Mouse (Mus musculus) hindbrain, embryonic 14.5 days (tissue): ENCODE data around the gene Gtf3c2. TPM values are rescaled to one million over a fixed set of nuclear protein-coding genes. Genes with fewer than 3 reads are reported as not detected.

Experiments
- ATAC-seq: fragments of 200-750 bp; cut with Nextera tagmentation; 2 replicates; pipeline ENCODE4 v1.8.0; 2017; ENCODE audit warnings: moderate number of reproducible peaks, mild to moderate bottlenecking, moderate TSS enrichment, moderate library complexity; ENCODE audit not compliant: low FRiP score
- DNase-seq: peaks from one replicate; pipeline ENCODE4 v3.0.0-alpha.2; 2015; ENCODE audit warnings: low spot score
- H3K27ac ChIP-seq: fragments of 300-500 bp; sonication (generic); 2 replicates; pipeline ENCODE4 v1.5.1; 2014; ENCODE audit warnings: mild to moderate bottlenecking, moderate library complexity
- H3K27me3 ChIP-seq: fragments of 300-500 bp; sonication (generic); 2 replicates; pipeline ENCODE4 v1.6.1; 2014; ENCODE audit warnings: mild to moderate bottlenecking, low read length, mixed read lengths; ENCODE audit not compliant: control insufficient read depth, insufficient read depth
- H3K36me3 ChIP-seq: fragments of 300-500 bp; sonication (generic); replicated peaks from 2 replicates; pipeline ENCODE4 v1.6.1; 2014; ENCODE audit not compliant: control insufficient read depth, insufficient read depth
- H3K4me1 ChIP-seq: fragments of 300-500 bp; sonication (generic); replicated peaks from 2 replicates; pipeline ENCODE4 v1.6.1; 2014; ENCODE audit warnings: antibody characterized with exemption, low read length, mixed read lengths; ENCODE audit not compliant: control insufficient read depth, insufficient read depth
- H3K4me2 ChIP-seq: fragments of 300-500 bp; sonication (generic); replicated peaks from 2 replicates; pipeline ENCODE4 v1.6.1; 2014; ENCODE audit warnings: mild to moderate bottlenecking, moderate library complexity
- H3K4me3 ChIP-seq: fragments of 300-500 bp; sonication (generic); replicated peaks from 2 replicates; pipeline ENCODE4 v1.5.1; 2014; ENCODE audit warnings: mild to moderate bottlenecking, low read length
- H3K9ac ChIP-seq: fragments of 300-500 bp; sonication (generic); 2 replicates; pipeline ENCODE4 v1.6.1; 2014
- H3K9me3 ChIP-seq: fragments of 300-500 bp; sonication (generic); 2 replicates; pipeline ENCODE4 v1.6.1; 2016; ENCODE audit warnings: low read length; ENCODE audit not compliant: control insufficient read depth
- WGBS: fragments of 180-500 bp; shearing (Covaris S2); extraction: QIAGEN DNeasy Blood & Tissue Kit; methylation state at CpG from one replicate; pipeline ENCODE4 v1.1.7; 2014; 5-methylcytosine and 5-hydroxymethylcytosine counted together
- polyA plus RNA-seq: library from polyadenylated mRNA; unstranded; fragments of >200 nt; fragmentation: Nextera tagmentation; extraction: Ambion mirVana; gene quantifications from 2 replicates; pipeline ENCODE4 v1.2.1, GENCODE M21; 2014

The Gtf3c2 gene
- polyA plus RNA-seq, 1 experiment from 2014 or later: 53.0 TPM

GRCm38 (mm10) chr5:31136730-31137424, 43.1 kb downstream of the Gtf3c2 start:
- 0 out of 2 replicates have a peak, but pooled peaks cover 10% of the 10 kb centered on the region for H3K36me3 ChIP-seq
- no peaks in the 10 kb centered on the region for H3K9me3 ChIP-seq
- no peak overlapping the region for H3K9ac ChIP-seq
- no peak for ATAC-seq
- under 1% methylated on average over 33 of the region's 33 CpGs for WGBS
- H3K4me3 ChIP-seq: peak overlapping the region; percentile 28
- no peak overlapping the region for H3K27ac ChIP-seq
- DNase-seq: no peak
- H3K4me1 ChIP-seq: no peaks in the 10 kb centered on the region; the same call in none of the 2 replicates
- H3K4me2 ChIP-seq: peak overlapping the region; percentile 59
- H3K27me3 ChIP-seq: peaks cover 67% of the 10 kb centered on the region

GRCm38 (mm10) chr5:31126050-31126449, 53.9 kb downstream of the Gtf3c2 start:
- Histone ChIP-seq H3K9ac (no peak overlapping the region), H3K36me3 (no peaks in the 10 kb centered on the region), H3K4me1 (no peaks in the 10 kb centered on the region), H3K4me3 (no peak overlapping the region), H3K4me2 (no peak overlapping the region), H3K27ac (no peak overlapping the region), H3K27me3 (no peaks in the 10 kb centered on the region; the same call in 1 of the 2 replicates), H3K9me3 (no peaks in the 10 kb centered on the region)
- DNase-seq (no peak), ATAC-seq (no peak)
- WGBS: 38% methylated on average over 5 of the region's 5 CpGs

GRCm38 (mm10) chr5:31123481-31123880, 56.5 kb downstream of the Gtf3c2 start:
- Histone ChIP-seq H3K4me2 (no peak overlapping the region), H3K4me1 (no peaks in the 10 kb centered on the region), H3K36me3 (no peaks in the 10 kb centered on the region), H3K9me3 (no peaks in the 10 kb centered on the region), H3K4me3 (no peak overlapping the region), H3K9ac (no peak overlapping the region), H3K27ac (no peak overlapping the region), H3K27me3 (no peaks in the 10 kb centered on the region)
- DNase-seq (no peak), ATAC-seq (no peak)
- 41% methylated on average over 2 of the region's 2 CpGs for WGBS

GRCm38 (mm10) chr5:31121111-31121510, 58.8 kb downstream of the Gtf3c2 start:
- Histone ChIP-seq H3K4me1 (no peaks in the 10 kb centered on the region), H3K4me3 (no peak overlapping the region), H3K4me2 (no peak overlapping the region), H3K9ac (no peak overlapping the region), H3K36me3 (no peaks in the 10 kb centered on the region), H3K9me3 (no peaks in the 10 kb centered on the region), H3K27ac (no peak overlapping the region), H3K27me3 (no peaks in the 10 kb centered on the region)
- WGBS: 89% methylated on average over 8 of the region's 8 CpGs
- ATAC-seq: no peak
- no peak for DNase-seq

GRCm38 (mm10) chr5:31116912-31117311, 63.0 kb downstream of the Gtf3c2 start:
- WGBS: 31% methylated on average over 10 of the region's 10 CpGs
- no peak overlapping the region for H3K27ac ChIP-seq
- H3K4me3 ChIP-seq: no peak overlapping the region
- no peak for ATAC-seq
- H3K27me3 ChIP-seq: no peaks in the 10 kb centered on the region
- no peak overlapping the region for H3K9ac ChIP-seq
- no peak overlapping the region for H3K4me2 ChIP-seq
- DNase-seq: no peak
- no peaks in the 10 kb centered on the region for H3K36me3 ChIP-seq
- no peaks in the 10 kb centered on the region for H3K9me3 ChIP-seq
- H3K4me1 ChIP-seq: no peaks in the 10 kb centered on the region

GRCm38 (mm10) chr5:31116354-31116753, 63.6 kb downstream of the Gtf3c2 start, which contains the start of gene Trim54:
Gene Trim54 (plus strand): TSS chr5:31116712.
- ATAC-seq: no peak
- H3K9me3 ChIP-seq: no peaks in the 10 kb centered on the region
- no peaks in the 10 kb centered on the region for H3K36me3 ChIP-seq
- no peak for DNase-seq
- H3K4me3 ChIP-seq: no peak within 1 kb of the TSS
- H3K4me1 ChIP-seq: no peaks in the 10 kb centered on the region
- no peak within 1 kb of the TSS for H3K27ac ChIP-seq
- no peak within 1 kb of the TSS for H3K4me2 ChIP-seq
- WGBS: 57% methylated on average over 3 of the region's 3 CpGs
- no peak within 1 kb of the TSS for H3K9ac ChIP-seq
- H3K27me3 ChIP-seq: no peaks in the 10 kb centered on the region

- no peak overlapping the region for H3K4me2 ChIP-seq
- ATAC-seq (no peak), DNase-seq (no peak)
- H3K4me3 ChIP-seq: no peak overlapping the region
- 36% methylated on average over 7 of the region's 7 CpGs for WGBS
- no peaks in the 10 kb centered on the region for H3K4me1 ChIP-seq
- H3K36me3 ChIP-seq: no peaks in the 10 kb centered on the region
- no peak overlapping the region for H3K27ac ChIP-seq
- H3K27me3 ChIP-seq: no peaks in the 10 kb centered on the region
- no peak overlapping the region for H3K9ac ChIP-seq
- no peaks in the 10 kb centered on the region for H3K9me3 ChIP-seq
These were observed 69.2 kb downstream of the Gtf3c2 start for GRCm38 (mm10) chr5:31110781-31111180.

- Histone ChIP-seq H3K4me2 (no peak within 1 kb of the TSS), H3K27ac (no peak within 1 kb of the TSS), H3K36me3 (no peaks in the 10 kb centered on the region), H3K9me3 (no peaks in the 10 kb centered on the region), H3K4me1 (no peaks in the 10 kb centered on the region), H3K27me3 (no peaks in the 10 kb centered on the region), H3K9ac (no peak within 1 kb of the TSS), H3K4me3 (no peak within 1 kb of the TSS)
- DNase-seq (no peak), ATAC-seq (no peak)
- WGBS: 91% methylated on average over 18 of the region's 18 CpGs
These were observed 71.9 kb downstream of the Gtf3c2 start, which contains the start of gene Slc30a3 for GRCm38 (mm10) chr5:31108000-31108490. Gene Slc30a3 (minus strand): TSS chr5:31108237.
